Mouse (Mus musculus) myocyte (in vitro differentiated cells): ENCODE data around the gene Iba57. TPM values are rescaled to one million over a fixed set of nuclear protein-coding genes. Genes with fewer than 3 reads are reported as not detected.

ENCODE experiments used
- H3K27me3 ChIP-seq: one replicate; pipeline ENCODE4 v1.6.1; 2011; ENCODE audit not compliant: control insufficient read depth, insufficient read depth, insufficient read length
- H3K36me3 ChIP-seq: one replicate; pipeline ENCODE4 v1.6.1; 2011; ENCODE audit not compliant: control insufficient read depth, insufficient read depth
- H3K4me2 ChIP-seq: one replicate; pipeline ENCODE4 v1.6.1; 2011; ENCODE audit warnings: low read depth, control low read depth
- H3K4me3 ChIP-seq: one replicate; pipeline ENCODE4 v1.5.1; 2011; ENCODE audit warnings: mild to moderate bottlenecking, control low read depth, moderate library complexity
- H3K79me2 ChIP-seq: one replicate; pipeline ENCODE4 v1.6.1; 2011; ENCODE audit not compliant: control insufficient read depth, insufficient read depth
- H3ac ChIP-seq: one replicate; pipeline ENCODE4 v1.6.1; 2011; ENCODE audit not compliant: control insufficient read depth, insufficient read length
- CEBPB ChIP-seq: IDR thresholded peaks from 2 replicates; pipeline ENCODE4 v1.6.1; 2011; ENCODE audit warnings: mild to moderate bottlenecking, moderate library complexity; ENCODE audit not compliant: poor library complexity, insufficient read depth, severe bottlenecking
- E2F4 ChIP-seq: IDR thresholded peaks from one replicate; pipeline ENCODE4 v1.6.1; 2011; ENCODE audit warnings: mild to moderate bottlenecking, control low read depth, moderate library complexity; ENCODE audit not compliant: insufficient read depth
- MAX ChIP-seq: IDR thresholded peaks from one replicate; pipeline ENCODE4 v1.6.1; 2011; ENCODE audit warnings: low read depth, mild to moderate bottlenecking, control low read depth
- MYOD1 ChIP-seq, 3 experiments: IDR thresholded peaks; one replicate each; pipeline ENCODE4 v1.6.1; 2011; ENCODE audit warnings: control low read depth in 2 of 3, low read depth in 2 of 3, mild to moderate bottlenecking in 2 of 3, moderate library complexity in 1 of 3; ENCODE audit not compliant: insufficient read length in 2 of 3, control insufficient read depth in 1 of 3
- MYOG ChIP-seq, 3 experiments: IDR thresholded peaks; one replicate each; pipeline ENCODE4 v1.6.1; 2011; ENCODE audit warnings: control low read depth in 2 of 3, low read depth in 2 of 3, mild to moderate bottlenecking in 2 of 3; ENCODE audit not compliant: insufficient read length in 2 of 3, control insufficient read depth in 1 of 3, insufficient read depth in 1 of 3
- POLR2A ChIP-seq: IDR thresholded peaks from one replicate; pipeline ENCODE4 v1.6.1; 2011; ENCODE audit warnings: low read depth, mild to moderate bottlenecking, control low read depth, moderate library complexity; ENCODE audit not compliant: insufficient read length
- POLR2AphosphoS2 ChIP-seq: IDR thresholded peaks from one replicate; pipeline ENCODE4 v1.6.1; 2011; ENCODE audit warnings: low read depth, control low read depth; ENCODE audit not compliant: insufficient read length
- REST ChIP-seq: IDR thresholded peaks from one replicate; pipeline ENCODE4 v1.6.1; 2011; ENCODE audit warnings: mild to moderate bottlenecking, control low read depth, moderate library complexity; ENCODE audit not compliant: insufficient read depth, insufficient read length
- SRF ChIP-seq: IDR thresholded peaks from one replicate; pipeline ENCODE4 v1.6.1; 2011; ENCODE audit warnings: low read depth; ENCODE audit not compliant: control insufficient read depth, insufficient read length
- TCF12 ChIP-seq: IDR thresholded peaks from one replicate; pipeline ENCODE4 v1.6.1; 2011; ENCODE audit warnings: mild to moderate bottlenecking, control low read depth; ENCODE audit not compliant: poor library complexity, insufficient read depth, severe bottlenecking
- TCF3 ChIP-seq: IDR thresholded peaks from one replicate; pipeline ENCODE4 v1.6.1; 2011; ENCODE audit warnings: low read depth, control low read depth; ENCODE audit not compliant: insufficient read length
- USF1 ChIP-seq: IDR thresholded peaks from one replicate; pipeline ENCODE4 v1.6.1; 2011; ENCODE audit warnings: low read depth, mild to moderate bottlenecking, control low read depth, moderate library complexity
- polyA plus RNA-seq: library from polyadenylated mRNA; unstranded; fragments of >200 nt; fragmentation: generic; extraction: Trizol; gene quantifications from one replicate; pipeline ENCODE4 v1.2.1, GENCODE M21; 2012; ENCODE audit warnings: missing spikeins

Iba57 gene
- polyA plus RNA-seq, 1 experiment, result 3.8 TPM

GRCm38 (mm10) chr11:59182864-59183331 lies 19.4 kb upstream of the Iba57 start, which contains the start of gene Gjc2:
Gene Gjc2 (minus strand): TSS chr11:59183213.
- H3K79me2 ChIP-seq, result no peaks in the 10 kb centered on the region
- TF ChIP-seq POLR2A (no peak), TCF12 (no peak), USF1 (no peak), CEBPB (no peak), POLR2AphosphoS2 (no peak), MAX (no peak), MYOD1 (IDR thresholded peaks at IDR 0.05; ENCODE audit: control insufficient read depth in 1 of 3, insufficient read length in 2 of 3, low read depth in 2 of 3) (no peak), REST (no peak), MYOG (IDR thresholded peaks at IDR 0.05; ENCODE audit: control insufficient read depth in 1 of 3, insufficient read depth in 1 of 3, insufficient read length in 2 of 3, low read depth in 2 of 3) (no peak), TCF3 (no peak), E2F4 (no peak), SRF (no peak)
- peaks cover 3% of the 10 kb centered on the region for H3K36me3 ChIP-seq
- H3K27me3 ChIP-seq, result peaks cover 3% of the 10 kb centered on the region
- H3K4me2 ChIP-seq, result no peak within 1 kb of the TSS
- H3ac ChIP-seq, result no peak within 1 kb of the TSS
- H3K4me3 ChIP-seq, result no peak within 1 kb of the TSS

GRCm38 (mm10) chr11:59176921-59177320 lies 13.4 kb upstream of the Iba57 start:
- no peak for TF ChIP-seq MYOD1 (IDR thresholded peaks at IDR 0.05; ENCODE audit: control insufficient read depth in 1 of 3, insufficient read length in 2 of 3, low read depth in 2 of 3)
- no peak for TF ChIP-seq E2F4
- TF ChIP-seq TCF3, result no peak
- no peak for TF ChIP-seq USF1
- no peak for TF ChIP-seq POLR2AphosphoS2
- no peak for TF ChIP-seq REST
- no peak for TF ChIP-seq SRF
- no peak for TF ChIP-seq MYOG (IDR thresholded peaks at IDR 0.05; ENCODE audit: control insufficient read depth in 1 of 3, insufficient read depth in 1 of 3, insufficient read length in 2 of 3, low read depth in 2 of 3)
- TF ChIP-seq TCF12, result no peak
- no peak for TF ChIP-seq POLR2A
- no peak for TF ChIP-seq CEBPB
- TF ChIP-seq MAX, result no peak
- Histone ChIP-seq H3K4me3 (no peak overlapping the region), H3K27me3 (peaks cover 37% of the 10 kb centered on the region)

GRCm38 (mm10) chr11:59176475-59176874 lies 12.9 kb upstream of the Iba57 start:
- TF ChIP-seq MYOD1 (IDR thresholded peaks at IDR 0.05; ENCODE audit: control insufficient read depth in 1 of 3, insufficient read length in 2 of 3, low read depth in 2 of 3), result no peak
- no peak for TF ChIP-seq MYOG (IDR thresholded peaks at IDR 0.05; ENCODE audit: control insufficient read depth in 1 of 3, insufficient read depth in 1 of 3, insufficient read length in 2 of 3, low read depth in 2 of 3)
- TF ChIP-seq POLR2AphosphoS2, result no peak
- TF ChIP-seq USF1, result no peak
- TF ChIP-seq SRF, result no peak
- TF ChIP-seq TCF3, result no peak
- no peak for TF ChIP-seq MAX
- no peak for TF ChIP-seq TCF12
- TF ChIP-seq CEBPB, result no peak
- no peak for TF ChIP-seq POLR2A
- no peak for TF ChIP-seq REST
- Histone ChIP-seq H3K4me2 (no peak overlapping the region), H3K36me3 (no peaks in the 10 kb centered on the region), H3K4me3 (no peak overlapping the region), H3ac (no peak overlapping the region), H3K79me2 (no peaks in the 10 kb centered on the region), H3K27me3 (peaks cover 37% of the 10 kb centered on the region)

More at GRCm38 (mm10) chr11:59176921-59177320, 13.4 kb upstream of the Iba57 start:
- no peak overlapping the region for H3ac ChIP-seq
- H3K36me3 ChIP-seq, result no peaks in the 10 kb centered on the region
- no peak overlapping the region for H3K4me2 ChIP-seq
- H3K79me2 ChIP-seq, result no peaks in the 10 kb centered on the region

GRCm38 (mm10) chr11:59174189-59174838 lies 10.8 kb upstream of the Iba57 start:
- Histone ChIP-seq H3K79me2 (no peaks in the 10 kb centered on the region), H3K36me3 (no peaks in the 10 kb centered on the region), H3K4me2 (no peak overlapping the region), H3K4me3 (no peak overlapping the region), H3K27me3 (peaks cover 37% of the 10 kb centered on the region), H3ac (no peak overlapping the region)
- TF ChIP-seq E2F4 (no peak), POLR2AphosphoS2 (no peak), CEBPB (no peak)

GRCm38 (mm10) chr11:59170549-59170948 lies 7.0 kb upstream of the Iba57 start:
- Histone ChIP-seq H3K4me2 (no peak overlapping the region), H3K36me3 (no peaks in the 10 kb centered on the region), H3K4me3 (no peak overlapping the region), H3K79me2 (no peaks in the 10 kb centered on the region), H3ac (no peak overlapping the region), H3K27me3 (peaks cover 17% of the 10 kb centered on the region)
- TF ChIP-seq MYOD1 (IDR thresholded peaks at IDR 0.05; ENCODE audit: control insufficient read depth in 1 of 3, insufficient read length in 2 of 3, low read depth in 2 of 3) (no peak), POLR2AphosphoS2 (no peak), SRF (no peak), POLR2A (no peak), TCF12 (no peak), MAX (no peak), TCF3 (no peak)
